Mouse (Mus musculus) urinary bladder, postnatal 4 days (tissue): Measurements from ENCODE around the gene Synrg.

Experiments used
- DNase-seq, 2 experiments: peaks; one replicate each; pipeline ENCODE4 v3.0.0; 2021 to 2022; ENCODE audit warnings: low spot score in 2 of 2

Synrg gene

GRCm38 (mm10) chr11:83963991-83964921 is at the start of gene Synrg:
Gene Synrg, plus strand, starts transcription at chr11:83964428.
- peak; percentile 86 to 89 for DNase-seq

- no peak for DNase-seq
Measured at GRCm38 (mm10) chr11:83914501-83914900, 49.7 kb upstream of the Synrg start.

GRCm38 (mm10) chr11:83922600-83922999 is 41.6 kb upstream of the Synrg start:
- DNase-seq: no peak

GRCm38 (mm10) chr11:83927097-83927496 is 37.1 kb upstream of the Synrg start:
- DNase-seq: no peak

- no peak for DNase-seq
Measured at GRCm38 (mm10) chr11:83932506-83933106, 31.6 kb upstream of the Synrg start.

GRCm38 (mm10) chr11:83933376-83933775 is 30.9 kb upstream of the Synrg start:
- no peak for DNase-seq

- DNase-seq: peak; percentile 45 to 80
Measured at GRCm38 (mm10) chr11:83935986-83936665, 28.1 kb upstream of the Synrg start.

GRCm38 (mm10) chr11:83938556-83938955 is 25.7 kb upstream of the Synrg start:
- no peak for DNase-seq

- DNase-seq: peak; percentile 82 to 89
Measured at GRCm38 (mm10) chr11:83941950-83942840, 22.0 kb upstream of the Synrg start, which contains the start of gene Ddx52. Gene Ddx52, plus strand, starts transcription at chr11:83942062.

- DNase-seq: no peak
Measured at GRCm38 (mm10) chr11:83956822-83957221, 7.4 kb upstream of the Synrg start.

GRCm38 (mm10) chr11:83961983-83962382 is 2.2 kb upstream of the Synrg start:
- DNase-seq: no peak

GRCm38 (mm10) chr11:83967436-83968204 is 3.4 kb downstream of the Synrg start:
- no peak for DNase-seq

GRCm38 (mm10) chr11:83968205-83968575 is 4.0 kb downstream of the Synrg start:
- DNase-seq: no peak

GRCm38 (mm10) chr11:83969040-83969439 is 4.8 kb downstream of the Synrg start:
- no peak for DNase-seq

GRCm38 (mm10) chr11:83974561-83975346 is 10.5 kb downstream of the Synrg start:
- DNase-seq: no peak

- DNase-seq: no peak
Measured at GRCm38 (mm10) chr11:83975488-83975887, 11.3 kb downstream of the Synrg start.

GRCm38 (mm10) chr11:83976236-83976977 is 12.2 kb downstream of the Synrg start:
- no peak for DNase-seq

GRCm38 (mm10) chr11:83977810-83978209 is 13.6 kb downstream of the Synrg start:
- no peak for DNase-seq

- no peak for DNase-seq
Measured at GRCm38 (mm10) chr11:83979992-83980391, 15.8 kb downstream of the Synrg start.
